Mouse (Mus musculus) ES-E14 (cell line): Measurements from ENCODE around the gene Prkd3.

ENCODE experiments used
- MAFK ChIP-seq: IDR thresholded peaks from 2 replicates; pipeline ENCODE4 v1.6.1; 2014; ENCODE audit warnings: mild to moderate bottlenecking, low read depth, low read length, inconsistent platforms; ENCODE audit not compliant: insufficient read depth
- ZC3H11A ChIP-seq: IDR thresholded peaks from 2 replicates; pipeline ENCODE4 v1.6.1; 2012; ENCODE audit warnings: low read depth, mild to moderate bottlenecking, inconsistent platforms, low read length, borderline replicate concordance

GRCm38 (mm10) chr17:78983736-78984135 is 36.9 kb downstream of the Prkd3 start:
- no peak for TF ChIP-seq MAFK
- no peak for TF ChIP-seq ZC3H11A
